Mouse (Mus musculus) liver, embryonic 11.5 days (tissue): ENCODE measurements around the gene Ssr2. TPM values are rescaled to one million over a fixed set of nuclear protein-coding genes. Genes with fewer than 3 reads are reported as not detected.
"Not testable (repeated sequence)": the region's sequence is repeated elsewhere in the genome, so short reads cannot be mapped to it uniquely, and the experiment has no call there.

Experiments
- ATAC-seq: fragments of 200-750 bp; cut with Nextera tagmentation; replicated peaks from 2 replicates; pipeline ENCODE4 v1.8.0; 2017; ENCODE audit warnings: moderate number of reproducible peaks, mild to moderate bottlenecking, moderate TSS enrichment, moderate library complexity; ENCODE audit not compliant: low FRiP score
- DNase-seq: peaks from one replicate; pipeline ENCODE4 v3.0.0-alpha.2; 2017; ENCODE audit warnings: low spot score
- H3K27ac ChIP-seq: fragments of 300-500 bp; sonication (generic); 2 replicates; pipeline ENCODE4 v1.5.1; 2014; ENCODE audit warnings: mild to moderate bottlenecking, low read depth, low read length, control low read depth
- H3K27me3 ChIP-seq: fragments of 300-500 bp; sonication (generic); replicated peaks from 2 replicates; pipeline ENCODE4 v1.6.1; 2014; ENCODE audit warnings: low read length, mixed read lengths; ENCODE audit not compliant: control insufficient read depth, insufficient read depth
- H3K36me3 ChIP-seq: fragments of 300-500 bp; sonication (generic); 2 replicates; pipeline ENCODE4 v1.6.1; 2014; ENCODE audit warnings: mild to moderate bottlenecking, low read length, moderate library complexity, mixed read lengths; ENCODE audit not compliant: control insufficient read depth, insufficient read depth
- H3K4me1 ChIP-seq: fragments of 300-500 bp; sonication (generic); replicated peaks from 2 replicates; pipeline ENCODE4 v1.6.1; 2014; ENCODE audit warnings: low read length, mixed read lengths; ENCODE audit not compliant: control insufficient read depth, insufficient read depth
- H3K4me2 ChIP-seq: fragments of 300-500 bp; sonication (generic); 2 replicates; pipeline ENCODE4 v1.6.1; 2014; ENCODE audit warnings: mild to moderate bottlenecking, control low read depth, moderate library complexity
- H3K4me3 ChIP-seq: fragments of 300-500 bp; sonication (generic); 2 replicates; pipeline ENCODE4 v1.5.1; 2014; ENCODE audit warnings: low read depth, low read length, control low read depth
- H3K9ac ChIP-seq: fragments of 300-500 bp; sonication (generic); 2 replicates; pipeline ENCODE4 v1.6.1; 2014; ENCODE audit warnings: low read depth, low read length, control low read depth
- H3K9me3 ChIP-seq: fragments of 300-500 bp; sonication (generic); 2 replicates; pipeline ENCODE4 v1.6.1; 2016; ENCODE audit warnings: low read length, inconsistent platforms, mixed read lengths; ENCODE audit not compliant: control insufficient read depth
- WGBS: fragments of 180-500 bp; shearing (Covaris S2); extraction: QIAGEN DNeasy Blood & Tissue Kit; methylation state at CpG from one replicate; pipeline ENCODE4 v1.1.7; 2014; 5-methylcytosine and 5-hydroxymethylcytosine counted together
- polyA plus RNA-seq: library from polyadenylated mRNA; unstranded; fragments of >200 nt; fragmentation: Nextera tagmentation; extraction: Ambion mirVana; gene quantifications from 2 replicates; pipeline ENCODE4 v1.2.1, GENCODE M21; 2014

Ssr2 gene
- polyA plus RNA-seq, 1 experiment from 2014 or later: 307 TPM

GRCm38 (mm10) chr3:88567892-88568291 lies 7.8 kb upstream of the Ssr2 start:
- ATAC-seq: no peak
- H3K9ac ChIP-seq: no peak overlapping the region
- no peaks in the 10 kb centered on the region for H3K27me3 ChIP-seq
- no peaks in the 10 kb centered on the region for H3K9me3 ChIP-seq
- WGBS: 87% methylated on average over 6 of the region's 6 CpGs
- H3K27ac ChIP-seq: peak overlapping the region; percentile 42; the same call in 1 of the 2 replicates
- H3K36me3 ChIP-seq: peaks cover 61% of the 10 kb centered on the region
- H3K4me3 ChIP-seq: no peak overlapping the region
- no peak for DNase-seq
- no peak overlapping the region for H3K4me2 ChIP-seq
- H3K4me1 ChIP-seq: no peaks in the 10 kb centered on the region; the same call in 1 of the 2 replicates

GRCm38 (mm10) chr3:88568615-88569014 lies 7.1 kb upstream of the Ssr2 start:
- Histone ChIP-seq H3K27me3 (no peaks in the 10 kb centered on the region), H3K9me3 (no peaks in the 10 kb centered on the region), H3K9ac (no peak overlapping the region), H3K4me1 (no peaks in the 10 kb centered on the region; the same call in 1 of the 2 replicates), H3K4me2 (no peak overlapping the region), H3K27ac (peak overlapping the region; percentile 42; the same call in 1 of the 2 replicates), H3K4me3 (no peak overlapping the region), H3K36me3 (peaks cover 54% of the 10 kb centered on the region)
- ATAC-seq (no peak), DNase-seq (no peak)
- WGBS: 80% methylated on average over 2 of the region's 2 CpGs

GRCm38 (mm10) chr3:88569093-88569492 lies 6.6 kb upstream of the Ssr2 start:
- H3K4me1 ChIP-seq: no peaks in the 10 kb centered on the region; the same call in 1 of the 2 replicates
- H3K36me3 ChIP-seq: peaks cover 50% of the 10 kb centered on the region
- no peak overlapping the region for H3K4me3 ChIP-seq
- no peak for DNase-seq
- 75% methylated on average over 2 of the region's 2 CpGs for WGBS
- no peak overlapping the region; the same call in 1 of the 2 replicates for H3K27ac ChIP-seq
- 0 out of 2 replicates have a peak, but pooled peaks have one; percentile 45 for ATAC-seq
- H3K4me2 ChIP-seq: no peak overlapping the region
- no peaks in the 10 kb centered on the region for H3K27me3 ChIP-seq
- no peak overlapping the region for H3K9ac ChIP-seq
- H3K9me3 ChIP-seq: no peaks in the 10 kb centered on the region

GRCm38 (mm10) chr3:88569694-88570093 lies 6.0 kb upstream of the Ssr2 start:
- Histone ChIP-seq H3K27ac (no peak overlapping the region), H3K4me2 (no peak overlapping the region), H3K27me3 (no peaks in the 10 kb centered on the region), H3K9me3 (no peaks in the 10 kb centered on the region), H3K36me3 (peaks cover 44% of the 10 kb centered on the region), H3K4me1 (no peaks in the 10 kb centered on the region; the same call in 1 of the 2 replicates), H3K4me3 (no peak overlapping the region), H3K9ac (no peak overlapping the region)
- DNase-seq: no peak
- 92% methylated on average over 5 of the region's 5 CpGs for WGBS
- no peak for ATAC-seq

GRCm38 (mm10) chr3:88570341-88570740 lies 5.3 kb upstream of the Ssr2 start:
- ATAC-seq: no peak
- DNase-seq: no peak
- H3K4me1 ChIP-seq: no peaks in the 10 kb centered on the region; the same call in 1 of the 2 replicates
- no peak overlapping the region for H3K4me2 ChIP-seq
- no peak overlapping the region for H3K27ac ChIP-seq
- no peak overlapping the region for H3K9ac ChIP-seq
- 94% methylated on average over 10 of the region's 10 CpGs for WGBS
- peaks cover 38% of the 10 kb centered on the region for H3K36me3 ChIP-seq
- H3K4me3 ChIP-seq: no peak overlapping the region
- no peaks in the 10 kb centered on the region for H3K9me3 ChIP-seq
- no peaks in the 10 kb centered on the region for H3K27me3 ChIP-seq

GRCm38 (mm10) chr3:88571856-88572255 lies 3.8 kb upstream of the Ssr2 start:
- H3K27ac ChIP-seq: no peak overlapping the region
- WGBS: 91% methylated on average over 1 of the region's 1 CpGs
- no peak overlapping the region for H3K9ac ChIP-seq
- H3K4me3 ChIP-seq: no peak overlapping the region
- no peaks in the 10 kb centered on the region for H3K4me1 ChIP-seq
- H3K36me3 ChIP-seq: peaks cover 23% of the 10 kb centered on the region
- DNase-seq: no peak
- no peaks in the 10 kb centered on the region for H3K9me3 ChIP-seq
- H3K4me2 ChIP-seq: no peak overlapping the region
- no peaks in the 10 kb centered on the region for H3K27me3 ChIP-seq
- no peak for ATAC-seq

GRCm38 (mm10) chr3:88572835-88573234 lies 2.8 kb upstream of the Ssr2 start:
- Histone ChIP-seq H3K4me3 (no peak overlapping the region), H3K27ac (no peak overlapping the region), H3K9me3 (no peaks in the 10 kb centered on the region), H3K36me3 (peaks cover 16% of the 10 kb centered on the region), H3K27me3 (no peaks in the 10 kb centered on the region), H3K4me1 (no peaks in the 10 kb centered on the region), H3K9ac (no peak overlapping the region), H3K4me2 (no peak overlapping the region)
- DNase-seq (no peak), ATAC-seq (no peak)
- WGBS: 68% methylated on average over 2 of the region's 2 CpGs

GRCm38 (mm10) chr3:88573810-88574209 lies 1.9 kb upstream of the Ssr2 start:
- 79% methylated on average over 2 of the region's 2 CpGs for WGBS
- H3K9ac ChIP-seq: no peak overlapping the region
- no peak overlapping the region for H3K4me2 ChIP-seq
- no peak for DNase-seq
- 0 out of 2 replicates have a peak, but pooled peaks cover 2% of the 10 kb centered on the region for H3K4me1 ChIP-seq
- no peak overlapping the region for H3K4me3 ChIP-seq
- H3K9me3 ChIP-seq: no peaks in the 10 kb centered on the region
- no peak for ATAC-seq
- H3K36me3 ChIP-seq: peaks cover 6% of the 10 kb centered on the region
- H3K27me3 ChIP-seq: no peaks in the 10 kb centered on the region
- no peak overlapping the region for H3K27ac ChIP-seq

- H3K9ac ChIP-seq, H3K9me3 ChIP-seq: not testable (repeated sequence)
- WGBS: 82% methylated on average over 5 of the region's 5 CpGs
These were observed 2.2 kb downstream of the Ssr2 start for GRCm38 (mm10) chr3:88577846-88578245.

More at GRCm38 (mm10) chr3:88577846-88578245, 2.2 kb downstream of the Ssr2 start:
- not testable (repeated sequence) for ATAC-seq, DNase-seq, H3K4me2 ChIP-seq, H3K27me3 ChIP-seq, H3K4me1 ChIP-seq, H3K27ac ChIP-seq, H3K4me3 ChIP-seq
- H3K36me3 ChIP-seq: peaks cover 14% of the 10 kb centered on the region
